17 mouse cellular contexts compared by ENCODE assay signal in the genomic region with DNA sequence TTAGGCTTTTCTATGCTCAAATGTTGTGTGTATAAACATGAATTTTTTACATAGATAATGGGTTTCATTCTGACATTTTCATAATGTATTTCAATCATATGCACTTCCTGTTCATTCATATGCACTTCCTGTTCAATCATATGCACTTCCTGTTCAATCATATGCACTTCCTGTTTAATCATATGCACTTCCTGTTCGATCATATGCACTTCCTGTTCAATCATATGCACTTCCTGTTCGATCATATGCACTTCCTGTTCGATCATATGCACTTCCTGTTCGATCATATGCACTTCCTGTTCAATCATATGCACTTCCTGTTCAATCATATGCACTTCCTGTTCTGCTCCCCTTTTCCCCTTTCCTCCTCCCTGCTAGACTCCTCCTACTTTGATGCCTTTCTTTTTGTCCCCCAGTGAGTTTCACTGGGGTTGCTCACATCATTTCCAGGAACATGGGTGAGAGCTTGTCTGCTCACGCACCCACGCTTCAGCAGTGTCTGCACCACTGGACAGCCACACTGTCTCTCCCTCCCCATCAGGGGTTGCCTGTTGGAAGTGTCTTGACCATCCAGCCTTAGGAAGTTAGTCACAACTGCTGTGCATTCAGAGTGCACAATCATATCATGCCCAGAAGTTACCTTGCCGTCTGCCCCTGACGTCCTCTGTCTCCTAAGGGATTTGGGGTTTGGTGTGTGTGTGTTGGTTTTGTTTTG. TPM values are rescaled to one million over a fixed set of nuclear protein-coding genes. Genes with fewer than 3 reads are reported as not detected.
DNase-seq lines count a peak whose midpoint lies in the region; ATAC-seq and TF ChIP-seq lines count a peak whose summit lies in the region.
"Had no signal": no experiment of that assay in that cellular context is flagged by ENCODE, and none has a peak within 500 bp of the region (broad histone marks: within the 10 kb centered on the region; RNA-seq: fewer than 3 reads in every experiment).

No protein-coding gene starts in this region.

- 0 out of 2 replicates have a peak, but pooled peaks have one; percentile 4 for TF ChIP-seq CTCF in testis, adult 2 months (IDR thresholded peaks at IDR 0.05; ENCODE audit: control insufficient read depth, insufficient read depth, insufficient replicate concordance, low read depth, low read length)
- TF ChIP-seq CTCF in bone marrow macrophage, adult 2 months (IDR thresholded peaks at IDR 0.05; ENCODE audit: low read depth, low read length) = no peak

- DNase-seq in testis, postnatal 14 days (ENCODE audit: low spot score) = no peak
- no peak for DNase-seq in spleen, postnatal 4 days (ENCODE audit: low spot score in 2 of 2)
- no peak for DNase-seq in kidney, postnatal 25 days
- DNase-seq: cerebellum, adult 2 months; heart, adult 2 months; heart, postnatal 14 days; kidney, adult 11 months; kidney, postnatal 36 days; layer of hippocampus, postnatal 36 days; liver, embryonic 13.5 days; right cerebral cortex, postnatal 14 days had no signal

- H3K27ac ChIP-seq in testis, adult 2 months (ENCODE audit: control insufficient read depth, insufficient read depth, low read depth, low read length) = no peak overlapping the region
- H3K27ac ChIP-seq in bone marrow macrophage, adult 2 months (ENCODE audit: insufficient read depth, low read depth, low read length) = peak overlapping the region; percentile 64
- H3K27ac ChIP-seq: heart, adult 2 months; limb, embryonic 10.5 days; liver, embryonic 13.5 days had no signal

- H3K27me3 ChIP-seq in testis, adult 2 months (ENCODE audit: control insufficient read depth, insufficient read depth, low read length) = no peaks in the 10 kb centered on the region
- H3K27me3 ChIP-seq: liver, embryonic 13.5 days had no signal

- H3K36me3 ChIP-seq in testis, adult 2 months (ENCODE audit: control insufficient read depth, insufficient read depth, low read length) = peaks cover 3% of the 10 kb centered on the region; the same call in 1 of the 2 replicates

- H3K4me3 ChIP-seq in testis, adult 2 months (ENCODE audit: control insufficient read depth, low read depth, low read length) = no peak overlapping the region
- H3K4me3 ChIP-seq in bone marrow macrophage, adult 2 months (ENCODE audit: insufficient read depth, low read length) = no peak overlapping the region
- H3K4me3 ChIP-seq: heart, adult 2 months; limb, embryonic 10.5 days; liver, embryonic 13.5 days had no signal

- no peak for TF ChIP-seq POLR2A in testis, adult 2 months (IDR thresholded peaks at IDR 0.05; ENCODE audit: control insufficient read depth, low read depth, low read length)
- no peak for TF ChIP-seq POLR2A in bone marrow macrophage, adult 2 months (IDR thresholded peaks at IDR 0.05; ENCODE audit: borderline replicate concordance, low read depth, low read length)

- H3K4me1 ChIP-seq in testis, adult 2 months (ENCODE audit: control insufficient read depth, insufficient read depth, low read length) = no peaks in the 10 kb centered on the region
- no peaks in the 10 kb centered on the region for H3K4me1 ChIP-seq in bone marrow macrophage, adult 2 months (ENCODE audit: control insufficient read depth, insufficient read depth, low read length)
- H3K4me1 ChIP-seq: limb, embryonic 10.5 days had no signal

- 0 out of 2 replicates have a peak, but pooled peaks have one; percentile 9 for ATAC-seq in megakaryocyte progenitor cell, adult 5-6 weeks (replicated peaks; ENCODE audit: poor library complexity)
- ATAC-seq in frontal cortex, adult (ENCODE audit: low TSS enrichment) = no peak
- ATAC-seq: lung, postnatal 0 days had no signal

RNA-seq across cellular contexts. Expression of gene Slc38a9, which starts 35.1 kb away (rescaled TPM):
- 52.0 and 68.8 TPM in 2 replicates for polyA plus RNA-seq in testis, adult 2 months (2012; rRNA removed)
- polyA plus RNA-seq in bone marrow macrophage, adult 2 months (2012; ENCODE audit: insufficient read depth, insufficient read length, missing spikeins) = 36.3 and 38.4 TPM in 2 replicates
- 20.0 and 24.2 TPM in 2 replicates for total RNA-seq in megakaryocyte progenitor cell, adult 5-6 weeks (2015)
- 11.1 and 17.8 TPM in 2 replicates for total RNA-seq in megakaryocyte progenitor cell, adult 5-6 weeks (2017)

RNA-seq across cellular contexts. Expression of gene Ddx4, which starts 43.4 kb away (rescaled TPM):
- polyA plus RNA-seq in testis, adult 2 months (2012; rRNA removed) = 87.4 and 129 TPM in 2 replicates
- 0.56 and 0.72 TPM in 2 replicates for polyA plus RNA-seq in bone marrow macrophage, adult 2 months (2012; ENCODE audit: insufficient read depth, insufficient read length, missing spikeins)
- total RNA-seq in megakaryocyte progenitor cell, adult 5-6 weeks (2015) = 0.17 and 1.4 TPM in 2 replicates
- total RNA-seq in megakaryocyte progenitor cell, adult 5-6 weeks (2017) = 0.54 and 1.1 TPM in 2 replicates

Comparison
In these comparisons a context has a peak if more than half of its experiments do, and no peak if none do; other contexts are left out.
1. RNA of gene Ddx4, which starts 43.4 kb away (polyA plus RNA-seq): 87.4 to 129 TPM in testis, adult 2 months; 0.56 to 0.72 TPM in bone marrow macrophage, adult 2 months; every median in the first group is over 10 times any median in the second.